Mouse (Mus musculus): ENCODE data around the gene Defb29. TPM values are rescaled to one million over a fixed set of nuclear protein-coding genes. Genes with fewer than 3 reads are reported as not detected.

Gene Defb29
- total RNA-seq (2017): not detected in 2 replicates

DNA sequence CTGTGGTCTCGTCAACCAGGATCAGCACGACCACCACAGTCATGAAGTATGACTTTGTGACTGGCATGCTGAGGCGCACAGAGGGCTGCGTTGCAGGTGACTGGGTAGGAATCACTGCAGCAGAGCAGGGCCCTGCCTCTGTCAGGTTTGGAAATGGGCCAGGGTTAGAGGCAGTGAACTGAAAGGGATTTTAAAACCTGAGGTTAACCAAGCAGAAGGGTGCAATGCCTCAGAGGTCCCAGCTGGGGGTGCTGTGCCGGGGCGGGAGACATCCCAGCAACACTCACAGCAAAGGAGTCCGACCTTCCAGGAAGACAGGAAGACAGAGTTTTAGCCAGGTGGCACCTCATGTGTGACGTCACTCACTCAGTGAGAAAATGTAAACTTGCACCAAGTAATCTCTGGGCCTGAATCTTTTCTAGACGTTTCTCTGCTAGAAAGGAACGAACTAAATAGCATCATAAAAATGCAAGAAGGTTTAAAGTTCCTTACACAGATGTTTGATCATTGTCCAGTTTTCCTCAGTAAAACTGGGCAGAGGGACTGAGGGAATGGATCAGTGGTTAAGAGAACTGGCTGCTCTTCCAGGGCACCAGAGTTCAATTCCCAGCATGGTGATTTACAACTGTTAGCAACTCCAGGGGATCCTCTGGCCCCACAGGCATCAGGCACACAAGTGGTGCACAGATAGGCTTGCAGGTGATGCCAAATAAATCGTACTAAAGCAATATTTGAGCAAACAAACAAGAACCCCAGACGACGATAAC is at the start of gene Defb29:
Gene Defb29, minus strand, starts transcription at position 155 of the 767 bp plus-strand sequence.
- no peak for ATAC-seq (ENCODE audit: extremely low read depth, insufficient number of reproducible peaks, low FRiP score, poor library complexity, severe bottlenecking)

DNA sequence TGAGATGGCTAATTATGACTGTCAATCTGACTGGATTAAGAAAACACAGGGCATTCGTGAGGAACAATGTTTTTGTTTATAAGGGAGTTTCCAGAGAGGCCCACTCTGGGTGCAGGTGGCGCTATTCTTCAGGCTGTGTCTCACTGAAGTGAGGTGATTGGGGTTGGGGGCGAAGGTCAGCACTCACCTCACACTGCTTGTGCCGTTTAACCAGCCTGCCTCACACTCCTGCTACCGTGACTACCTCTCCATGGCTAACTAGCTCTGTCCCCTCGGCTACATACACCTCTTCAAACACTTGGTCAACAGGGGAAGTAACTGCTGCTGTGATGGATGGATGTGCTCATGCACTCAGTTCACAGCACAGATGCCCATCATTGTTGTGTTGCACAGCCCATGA is 49.1 kb upstream of the Defb29 start:
- ATAC-seq (ENCODE audit: extremely low read depth, insufficient number of reproducible peaks, low FRiP score, poor library complexity, severe bottlenecking): no peak

- ATAC-seq (ENCODE audit: extremely low read depth, insufficient number of reproducible peaks, low FRiP score, poor library complexity, severe bottlenecking): no peak
Measured at GRCm38 (mm10) chr2:152588450-152588849, 48.6 kb upstream of the Defb29 start.

- no peak for ATAC-seq (ENCODE audit: extremely low read depth, insufficient number of reproducible peaks, low FRiP score, poor library complexity, severe bottlenecking)
Measured at GRCm38 (mm10) chr2:152586926-152587560, 47.1 kb upstream of the Defb29 start.

- no peak for ATAC-seq (ENCODE audit: extremely low read depth, insufficient number of reproducible peaks, low FRiP score, poor library complexity, severe bottlenecking)
Measured at GRCm38 (mm10) chr2:152580612-152581011, 40.7 kb upstream of the Defb29 start.

GRCm38 (mm10) chr2:152580107-152580506 is 40.2 kb upstream of the Defb29 start, which contains the start of gene Defb19:
Gene Defb19 (minus strand): TSS chr2:152580312.
- ATAC-seq (ENCODE audit: extremely low read depth, insufficient number of reproducible peaks, low FRiP score, poor library complexity, severe bottlenecking): no peak

- no peak for ATAC-seq (ENCODE audit: extremely low read depth, insufficient number of reproducible peaks, low FRiP score, poor library complexity, severe bottlenecking)
Measured at GRCm38 (mm10) chr2:152573484-152573883, 33.6 kb upstream of the Defb29 start.

DNA sequence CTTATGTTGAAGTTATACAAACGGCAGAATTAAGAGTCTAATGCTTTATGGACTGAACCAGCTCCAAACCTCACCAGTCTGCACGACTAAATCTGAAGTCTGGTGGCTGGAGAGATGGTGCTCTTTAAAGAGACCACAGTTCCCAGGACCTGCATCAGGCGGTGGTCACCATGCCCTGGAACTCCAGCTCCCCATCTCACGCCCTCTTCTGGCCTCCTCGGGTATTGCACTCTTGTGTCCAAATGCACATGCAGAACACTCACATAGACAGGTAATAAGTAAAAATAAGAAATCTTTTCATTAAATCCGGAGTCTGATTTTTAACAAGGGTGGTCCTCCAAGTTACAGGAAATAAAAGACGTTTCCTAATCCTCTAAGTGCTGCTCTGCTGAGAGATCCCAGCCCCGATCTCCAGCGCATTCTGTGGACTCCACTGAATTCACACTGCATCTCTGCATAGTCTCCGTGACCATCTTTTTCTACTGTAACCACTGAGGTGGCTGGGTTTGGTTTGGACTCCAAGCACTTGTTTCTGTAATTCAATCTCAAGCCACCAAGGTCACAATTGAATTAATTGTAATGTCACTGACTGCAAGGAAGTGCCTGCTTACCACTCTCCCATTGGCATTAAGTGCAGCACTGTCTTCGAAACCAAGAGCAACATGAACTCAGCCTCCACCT is 32.4 kb upstream of the Defb29 start, which contains the start of gene Defb21:
Gene Defb21, plus strand, starts transcription at position 631 of the 681 bp plus-strand sequence.
- no peak for ATAC-seq (ENCODE audit: extremely low read depth, insufficient number of reproducible peaks, low FRiP score, poor library complexity, severe bottlenecking)

DNA sequence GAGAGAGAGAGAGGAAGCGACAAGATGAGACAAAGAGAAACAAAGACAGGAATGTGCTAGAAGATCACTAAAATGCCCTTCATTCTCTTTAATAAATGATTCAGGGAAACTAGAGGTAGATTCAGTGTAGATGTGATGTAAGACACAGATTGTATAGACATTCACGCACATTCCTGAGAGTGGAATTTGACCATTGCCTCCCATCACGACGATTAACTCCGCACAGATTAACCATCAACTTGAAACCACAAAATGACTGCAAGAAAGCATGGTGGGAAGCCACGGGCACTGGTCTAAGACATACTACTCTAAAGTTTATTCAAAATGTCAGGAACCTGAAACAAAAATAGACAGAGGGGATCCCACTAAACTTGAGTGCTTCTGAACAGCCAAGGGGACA is 30.4 kb upstream of the Defb29 start:
- no peak for ATAC-seq (ENCODE audit: extremely low read depth, insufficient number of reproducible peaks, low FRiP score, poor library complexity, severe bottlenecking)

DNA sequence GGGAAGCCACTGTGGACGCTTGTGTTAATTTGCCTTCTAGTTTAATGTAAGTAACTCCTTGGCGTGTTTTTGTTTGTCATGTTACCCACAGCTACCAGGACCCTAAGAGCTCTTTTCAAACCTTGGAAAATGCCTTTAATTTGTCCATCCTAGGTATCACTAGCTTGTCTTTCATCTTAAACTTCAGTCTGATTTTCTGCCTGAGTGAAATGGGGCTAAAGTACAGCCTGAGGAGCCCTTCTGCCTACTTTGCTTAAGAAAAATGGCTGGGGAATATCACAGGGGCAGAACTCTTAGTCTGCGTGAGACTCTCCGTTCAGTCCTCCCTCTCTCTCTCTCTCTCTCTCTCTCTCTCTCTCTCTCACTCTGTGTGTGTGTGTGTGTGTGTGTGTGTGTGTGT is 30.0 kb upstream of the Defb29 start:
- ATAC-seq (ENCODE audit: extremely low read depth, insufficient number of reproducible peaks, low FRiP score, poor library complexity, severe bottlenecking): no peak

- no peak for ATAC-seq (ENCODE audit: extremely low read depth, insufficient number of reproducible peaks, low FRiP score, poor library complexity, severe bottlenecking)
Measured at GRCm38 (mm10) chr2:152569038-152569437, 29.1 kb upstream of the Defb29 start, which contains the start of gene Gm17416. Gene Gm17416 (plus strand): TSS chr2:152569338.

DNA sequence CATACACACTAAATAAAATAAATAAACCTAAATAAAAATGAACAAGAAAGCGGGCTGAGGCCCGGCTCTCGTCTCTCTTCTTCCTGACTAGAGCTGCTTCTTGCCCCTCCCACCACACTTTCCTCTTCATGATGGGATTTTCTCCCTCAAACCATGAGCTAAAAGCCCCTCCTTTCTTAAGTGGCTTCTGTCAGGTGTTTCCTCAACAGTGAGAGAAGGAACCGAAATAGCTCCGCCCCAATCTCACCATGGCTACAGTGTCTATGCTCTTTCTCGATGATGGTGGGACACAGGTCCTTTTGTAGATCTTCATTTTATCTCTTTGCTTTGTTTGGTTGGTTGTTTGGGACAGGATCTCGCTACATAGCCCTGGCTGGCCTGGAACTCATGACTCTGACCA is 16.8 kb upstream of the Defb29 start:
- ATAC-seq (ENCODE audit: extremely low read depth, insufficient number of reproducible peaks, low FRiP score, poor library complexity, severe bottlenecking): no peak

DNA sequence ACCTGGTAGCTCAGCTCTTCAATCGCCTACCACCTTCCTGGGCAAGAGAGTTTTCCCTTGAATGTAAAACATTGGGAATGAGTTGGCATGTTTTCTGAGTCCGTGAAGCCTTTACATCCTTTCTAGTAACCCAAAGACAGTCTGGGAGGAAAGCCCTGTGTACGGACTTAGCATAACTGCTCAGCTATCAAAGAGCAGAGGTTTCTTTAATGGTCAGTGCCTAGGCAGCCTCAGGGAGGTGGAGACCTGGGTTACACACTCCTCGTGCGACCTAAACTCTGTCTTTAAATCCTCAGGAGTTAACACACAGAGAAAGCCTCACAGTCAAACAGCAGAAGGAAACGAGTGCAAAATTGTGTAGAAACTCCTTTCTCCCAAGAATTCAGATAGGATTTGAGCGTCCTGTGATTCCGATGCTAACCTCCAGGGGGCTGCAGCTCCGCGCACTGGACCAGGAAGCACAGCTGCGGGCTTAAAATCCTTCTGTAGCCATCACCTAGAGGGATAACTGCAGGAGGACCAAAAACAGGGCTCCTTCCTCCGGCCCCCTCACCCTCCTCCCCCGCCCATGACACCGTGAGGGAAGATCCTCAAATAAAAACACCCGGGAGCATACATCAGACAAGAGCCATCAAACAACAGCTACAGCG is 14.0 kb upstream of the Defb29 start:
- no peak for ATAC-seq (ENCODE audit: extremely low read depth, insufficient number of reproducible peaks, low FRiP score, poor library complexity, severe bottlenecking)

GRCm38 (mm10) chr2:152548124-152548523 is 8.2 kb upstream of the Defb29 start:
- no peak for ATAC-seq (ENCODE audit: extremely low read depth, insufficient number of reproducible peaks, low FRiP score, poor library complexity, severe bottlenecking)

- no peak for ATAC-seq (ENCODE audit: extremely low read depth, insufficient number of reproducible peaks, low FRiP score, poor library complexity, severe bottlenecking)
Measured at GRCm38 (mm10) chr2:152544691-152545090, 4.8 kb upstream of the Defb29 start.

GRCm38 (mm10) chr2:152543478-152543877 is 3.6 kb upstream of the Defb29 start:
- no peak for ATAC-seq (ENCODE audit: extremely low read depth, insufficient number of reproducible peaks, low FRiP score, poor library complexity, severe bottlenecking)

DNA sequence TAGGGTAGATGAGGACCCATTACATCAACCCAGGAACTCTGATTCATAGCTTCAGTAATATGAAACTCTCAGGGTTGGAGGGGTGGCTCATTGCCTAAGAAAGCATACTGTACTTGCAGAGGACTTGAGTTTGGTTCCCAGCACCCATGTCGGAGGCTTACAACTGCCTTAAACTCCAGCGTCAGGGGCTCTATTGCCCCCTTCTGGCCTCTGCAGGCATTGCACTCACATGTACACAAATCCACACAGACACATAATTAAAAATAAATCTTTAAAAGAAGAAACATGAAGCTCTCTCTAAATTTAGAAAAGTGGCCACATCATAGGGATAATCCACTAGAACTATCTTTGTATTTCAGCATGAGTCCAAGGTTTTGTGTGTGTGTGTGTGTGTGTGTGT is 3.0 kb upstream of the Defb29 start:
- no peak for ATAC-seq (ENCODE audit: extremely low read depth, insufficient number of reproducible peaks, low FRiP score, poor library complexity, severe bottlenecking)

GRCm38 (mm10) chr2:152541979-152542378 is 2.1 kb upstream of the Defb29 start:
- no peak for ATAC-seq (ENCODE audit: extremely low read depth, insufficient number of reproducible peaks, low FRiP score, poor library complexity, severe bottlenecking)

- no peak for ATAC-seq (ENCODE audit: extremely low read depth, insufficient number of reproducible peaks, low FRiP score, poor library complexity, severe bottlenecking)
Measured at GRCm38 (mm10) chr2:152517981-152518380, 21.9 kb downstream of the Defb29 start, which contains the start of gene Defb28. Gene Defb28 (plus strand): TSS chr2:152518255.
